Mouse (Mus musculus) cortical plate, adult 2 months (tissue): Measurements from ENCODE around the gene Tspan15.

Source experiments
- CTCF ChIP-seq: fragments of 200-500 bp; IDR thresholded peaks from 2 replicates; pipeline ENCODE4 v1.5.1; 2011; ENCODE audit warnings: mild to moderate bottlenecking, control low read depth, low read length; ENCODE audit not compliant: insufficient read depth; ENCODE audit errors: extremely low read depth
- POLR2A ChIP-seq: fragments of 200-500 bp; IDR thresholded peaks from 2 replicates; pipeline ENCODE4 v1.6.1; 2011; ENCODE audit warnings: mild to moderate bottlenecking, low read length, control low read depth; ENCODE audit not compliant: insufficient read depth; ENCODE audit errors: extremely low read depth

DNA sequence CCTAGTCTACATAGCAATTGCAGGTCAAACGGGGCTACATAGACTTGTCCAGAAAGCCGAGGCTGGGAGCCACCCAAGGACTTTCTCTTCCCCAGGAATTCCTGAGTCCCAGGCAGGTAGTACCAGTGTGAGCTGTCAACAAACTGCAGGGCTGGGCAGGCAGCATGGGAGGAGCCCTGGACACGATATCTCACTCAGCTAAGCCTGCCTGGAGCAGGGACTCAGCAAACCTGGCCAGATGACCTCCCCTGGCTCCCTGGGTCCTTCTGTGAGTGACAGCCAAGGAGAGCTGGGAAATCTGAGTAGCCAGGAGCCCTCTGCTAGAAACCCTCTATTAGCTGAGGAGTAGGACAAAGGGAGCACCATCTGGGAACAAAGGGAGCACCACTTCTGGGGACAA lies 41.7 kb downstream of the Tspan15 start:
- TF ChIP-seq CTCF = no peak
- no peak for TF ChIP-seq POLR2A
